Mouse (Mus musculus): ENCODE measurements around the gene Runx2. TPM values are rescaled to one million over a fixed set of nuclear protein-coding genes. Genes with fewer than 3 reads are reported as not detected.

The Runx2 gene
- polyA plus RNA-seq, 1 experiment: 21.5 TPM

GRCm38 (mm10) chr17:44620456-44620855, 194.1 kb downstream of the Runx2 start:
- Histone ChIP-seq H3K4me1 (ENCODE audit: control insufficient read depth, insufficient read depth, low read length) (peaks cover 3% of the 10 kb centered on the region), H3K27ac (ENCODE audit: control insufficient read depth, insufficient read depth, low read depth, low read length, poor library complexity) (no peak overlapping the region), H3K4me3 (replicated peaks; ENCODE audit: control insufficient read depth, low read depth, low read length) (no peak overlapping the region)
- 24% methylated on average over 2 of the region's 2 CpGs for WGBS
- no peak for TF ChIP-seq CTCF (IDR thresholded peaks at IDR 0.05; ENCODE audit: control insufficient read depth, insufficient read depth, low read length)
- no peak for TF ChIP-seq POLR2A (IDR thresholded peaks at IDR 0.05; ENCODE audit: borderline replicate concordance, control insufficient read depth, low read depth, low read length)

DNA sequence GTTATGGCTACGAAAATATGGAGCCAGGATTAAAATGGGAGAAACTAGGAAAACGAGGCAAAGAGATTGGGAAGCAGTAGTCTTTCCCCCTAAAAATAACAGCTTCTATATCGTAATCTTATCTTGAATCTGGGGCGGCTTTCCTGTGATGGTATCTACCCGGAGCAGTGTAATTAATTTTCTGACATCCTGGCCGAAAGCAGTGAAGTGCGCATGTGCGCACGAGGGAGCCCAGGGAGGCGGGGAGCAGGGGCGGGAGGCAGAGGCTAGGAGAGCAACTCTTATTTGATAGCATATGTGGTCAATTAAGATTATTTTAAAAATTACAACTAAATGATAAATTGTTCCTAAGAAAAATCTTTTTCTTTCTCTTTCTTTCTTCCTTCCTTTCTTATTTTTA, 195.9 kb downstream of the Runx2 start:
- Histone ChIP-seq H3K4me1 (ENCODE audit: control insufficient read depth, insufficient read depth, low read length) (peaks cover 8% of the 10 kb centered on the region), H3K27ac (ENCODE audit: control insufficient read depth, insufficient read depth, low read depth, low read length, poor library complexity) (no peak overlapping the region), H3K4me3 (replicated peaks; ENCODE audit: control insufficient read depth, low read depth, low read length) (no peak overlapping the region)
- TF ChIP-seq POLR2A (IDR thresholded peaks at IDR 0.05; ENCODE audit: borderline replicate concordance, control insufficient read depth, low read depth, low read length) (no peak), CTCF (IDR thresholded peaks at IDR 0.05; ENCODE audit: control insufficient read depth, insufficient read depth, low read length) (no peak)
- WGBS: 34% methylated on average over 11 of the region's 11 CpGs

GRCm38 (mm10) chr17:44618175-44618574, 196.4 kb downstream of the Runx2 start:
- TF ChIP-seq POLR2A (IDR thresholded peaks at IDR 0.05; ENCODE audit: borderline replicate concordance, control insufficient read depth, low read depth, low read length): no peak
- TF ChIP-seq CTCF (IDR thresholded peaks at IDR 0.05; ENCODE audit: control insufficient read depth, insufficient read depth, low read length): no peak
- Histone ChIP-seq H3K4me3 (replicated peaks; ENCODE audit: control insufficient read depth, low read depth, low read length) (no peak overlapping the region), H3K4me1 (ENCODE audit: control insufficient read depth, insufficient read depth, low read length) (peaks cover 8% of the 10 kb centered on the region), H3K27ac (ENCODE audit: control insufficient read depth, insufficient read depth, low read depth, low read length, poor library complexity) (no peak overlapping the region)
- 64% methylated on average over 10 of the region's 10 CpGs for WGBS

GRCm38 (mm10) chr17:44617741-44618140, 196.9 kb downstream of the Runx2 start:
- H3K4me1 ChIP-seq (ENCODE audit: control insufficient read depth, insufficient read depth, low read length): peaks cover 8% of the 10 kb centered on the region
- TF ChIP-seq CTCF (IDR thresholded peaks at IDR 0.05; ENCODE audit: control insufficient read depth, insufficient read depth, low read length) (no peak), POLR2A (IDR thresholded peaks at IDR 0.05; ENCODE audit: borderline replicate concordance, control insufficient read depth, low read depth, low read length) (no peak)
- 62% methylated on average over 2 of the region's 2 CpGs for WGBS
- no peak overlapping the region for H3K27ac ChIP-seq (ENCODE audit: control insufficient read depth, insufficient read depth, low read depth, low read length, poor library complexity)
- H3K4me3 ChIP-seq (replicated peaks; ENCODE audit: control insufficient read depth, low read depth, low read length): no peak overlapping the region

DNA sequence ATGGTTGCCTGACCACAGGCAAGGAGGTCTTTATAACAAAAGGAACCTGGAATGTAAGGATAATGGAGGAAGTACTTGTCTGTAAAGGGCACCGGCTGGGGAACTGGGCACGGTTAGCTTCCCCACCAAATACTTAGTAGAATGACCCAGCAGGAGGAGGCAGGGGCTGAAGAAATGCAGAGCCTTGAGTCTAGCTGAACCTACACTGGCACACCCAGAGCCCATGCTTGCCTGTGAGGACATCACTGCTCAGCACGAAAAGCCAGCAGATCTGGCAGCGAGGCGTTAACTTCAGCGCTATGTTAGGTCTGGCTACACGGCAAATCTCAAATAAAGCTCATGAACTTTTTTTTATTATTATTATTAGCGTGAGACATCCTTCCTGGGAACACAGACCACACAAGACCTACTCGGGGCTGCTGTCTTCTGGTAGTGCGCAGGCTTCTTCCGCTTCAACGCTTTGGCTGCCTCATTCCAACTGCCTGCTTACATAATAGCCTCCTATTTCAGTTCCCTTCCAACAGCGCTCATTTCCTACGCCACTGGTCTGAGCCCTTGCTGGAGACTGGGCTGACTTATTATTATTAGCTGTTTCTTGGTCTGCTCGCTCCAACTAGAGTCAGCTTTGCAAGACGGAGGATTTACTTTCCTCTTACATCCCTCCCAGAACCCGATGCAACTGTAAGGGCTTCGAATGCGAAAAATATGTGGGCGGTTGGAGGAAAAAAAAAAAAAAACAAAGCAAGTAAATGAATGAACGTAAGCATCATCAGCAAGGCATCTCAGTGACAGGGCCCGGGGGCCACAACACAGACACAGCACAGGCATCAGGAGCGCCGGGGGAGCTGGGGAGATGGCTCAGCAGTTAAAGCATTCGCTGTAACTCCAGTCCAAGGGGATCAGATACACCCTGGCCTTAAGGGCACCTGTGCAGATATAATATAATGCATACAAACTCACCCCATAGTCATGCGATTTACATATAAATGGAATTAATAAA, 200.6 kb downstream of the Runx2 start:
- Histone ChIP-seq H3K27ac (ENCODE audit: control insufficient read depth, insufficient read depth, low read depth, low read length, poor library complexity) (peak overlapping the region; percentile 55), H3K4me1 (ENCODE audit: control insufficient read depth, insufficient read depth, low read length) (peaks cover 8% of the 10 kb centered on the region; the same call in 1 of the 2 replicates), H3K4me3 (replicated peaks; ENCODE audit: control insufficient read depth, low read depth, low read length) (peak overlapping the region; percentile 26)
- TF ChIP-seq CTCF (IDR thresholded peaks at IDR 0.05; ENCODE audit: control insufficient read depth, insufficient read depth, low read length) (no peak), POLR2A (IDR thresholded peaks at IDR 0.05; ENCODE audit: borderline replicate concordance, control insufficient read depth, low read depth, low read length) (no peak)
- WGBS: 7% methylated on average over 26 of the region's 26 CpGs

GRCm38 (mm10) chr17:44612641-44613040, 202.0 kb downstream of the Runx2 start:
- H3K4me1 ChIP-seq (ENCODE audit: control insufficient read depth, insufficient read depth, low read length): peaks cover 8% of the 10 kb centered on the region; the same call in 1 of the 2 replicates
- 62% methylated on average over 8 of the region's 8 CpGs for WGBS
- TF ChIP-seq POLR2A (IDR thresholded peaks at IDR 0.05; ENCODE audit: borderline replicate concordance, control insufficient read depth, low read depth, low read length) (no peak), CTCF (IDR thresholded peaks at IDR 0.05; ENCODE audit: control insufficient read depth, insufficient read depth, low read length) (no peak)

DNA sequence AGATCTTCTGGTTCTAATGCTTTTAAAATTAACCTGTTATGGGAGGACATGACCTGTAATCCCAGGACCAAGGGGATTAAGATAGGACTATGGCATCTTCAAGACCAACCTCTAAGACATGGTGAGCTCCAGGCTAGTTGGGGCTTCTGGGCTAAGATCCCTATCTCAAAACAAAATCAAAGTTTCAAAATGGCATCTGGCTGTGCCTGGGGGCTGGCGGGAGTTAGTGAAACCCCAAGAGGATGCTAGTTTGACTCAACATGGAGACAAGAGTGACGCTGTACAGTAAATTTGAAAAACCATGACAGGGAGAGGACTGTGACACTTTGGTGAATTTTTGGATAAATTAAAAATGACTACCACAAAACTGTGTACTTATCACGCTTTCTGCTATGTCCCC, 202.6 kb downstream of the Runx2 start:
- H3K4me3 ChIP-seq (replicated peaks; ENCODE audit: control insufficient read depth, low read depth, low read length): no peak overlapping the region
- no peak overlapping the region for H3K27ac ChIP-seq (ENCODE audit: control insufficient read depth, insufficient read depth, low read depth, low read length, poor library complexity)
- peaks cover 8% of the 10 kb centered on the region; the same call in 1 of the 2 replicates for H3K4me1 ChIP-seq (ENCODE audit: control insufficient read depth, insufficient read depth, low read length)
- 77% methylated on average over 3 of the region's 3 CpGs for WGBS
- TF ChIP-seq CTCF (IDR thresholded peaks at IDR 0.05; ENCODE audit: control insufficient read depth, insufficient read depth, low read length): no peak
- TF ChIP-seq POLR2A (IDR thresholded peaks at IDR 0.05; ENCODE audit: borderline replicate concordance, control insufficient read depth, low read depth, low read length): no peak

More at GRCm38 (mm10) chr17:44612641-44613040, 202.0 kb downstream of the Runx2 start:
- Histone ChIP-seq H3K27ac (ENCODE audit: control insufficient read depth, insufficient read depth, low read depth, low read length, poor library complexity) (no peak overlapping the region), H3K4me3 (replicated peaks; ENCODE audit: control insufficient read depth, low read depth, low read length) (no peak overlapping the region)

DNA sequence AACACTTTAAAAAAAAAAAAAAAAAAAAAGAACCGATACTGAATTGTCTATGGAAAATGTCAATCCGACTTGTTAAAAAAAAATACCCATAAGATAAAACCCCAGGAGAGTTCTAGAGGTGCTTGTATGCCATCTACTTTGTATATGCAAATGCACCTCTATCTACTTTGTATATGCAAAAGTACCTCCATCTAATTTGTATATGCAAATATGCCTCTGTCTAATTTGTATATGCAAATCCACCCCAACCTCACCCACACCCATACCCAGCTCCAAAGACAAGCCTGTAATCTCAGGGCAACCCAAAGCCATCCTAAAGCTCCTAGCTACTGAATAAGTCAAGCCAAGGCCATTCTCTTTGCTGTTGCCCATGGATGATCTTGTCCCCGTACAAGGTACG, 203.1 kb downstream of the Runx2 start:
- TF ChIP-seq POLR2A (IDR thresholded peaks at IDR 0.05; ENCODE audit: borderline replicate concordance, control insufficient read depth, low read depth, low read length) (no peak), CTCF (IDR thresholded peaks at IDR 0.05; ENCODE audit: control insufficient read depth, insufficient read depth, low read length) (no peak)
- 79% methylated on average over 4 of the region's 4 CpGs for WGBS
- Histone ChIP-seq H3K4me3 (replicated peaks; ENCODE audit: control insufficient read depth, low read depth, low read length) (no peak overlapping the region), H3K4me1 (ENCODE audit: control insufficient read depth, insufficient read depth, low read length) (peaks cover 8% of the 10 kb centered on the region; the same call in 1 of the 2 replicates), H3K27ac (ENCODE audit: control insufficient read depth, insufficient read depth, low read depth, low read length, poor library complexity) (no peak overlapping the region)
